Mouse (Mus musculus) kidney, adult 2 months (tissue): ENCODE results near the gene Ptprm. TPM values are rescaled to one million over a fixed set of nuclear protein-coding genes. Genes with fewer than 3 reads are reported as not detected.

Experiments
- DNase-seq: peaks from one replicate; pipeline ENCODE4 v3.0.0; 2021
- H3K27ac ChIP-seq: fragments of 200-500 bp; 2 replicates; pipeline ENCODE4 v1.5.1; 2012; ENCODE audit warnings: low read depth, low read length, control low read depth, inconsistent platforms; ENCODE audit not compliant: insufficient read depth
- H3K27me3 ChIP-seq: fragments of 200-500 bp; replicated peaks from 2 replicates; pipeline ENCODE4 v1.6.1; 2012; ENCODE audit warnings: mild to moderate bottlenecking, moderate library complexity, low read length, inconsistent platforms; ENCODE audit not compliant: control insufficient read depth, insufficient read depth
- H3K36me3 ChIP-seq: fragments of 200-500 bp; 2 replicates; pipeline ENCODE4 v1.6.1; 2012; ENCODE audit warnings: mild to moderate bottlenecking, moderate library complexity, low read length, inconsistent platforms; ENCODE audit not compliant: control insufficient read depth, insufficient read depth
- H3K4me1 ChIP-seq: fragments of 200-500 bp; 2 replicates; pipeline ENCODE4 v1.6.1; 2011; ENCODE audit warnings: low read length; ENCODE audit not compliant: control insufficient read depth, insufficient read depth
- H3K4me3 ChIP-seq: fragments of 200-500 bp; 2 replicates; pipeline ENCODE4 v1.5.1; 2011; ENCODE audit warnings: mild to moderate bottlenecking, low read depth, low read length, control low read depth; ENCODE audit not compliant: insufficient read depth
- CTCF ChIP-seq: fragments of 200-500 bp; conservative IDR thresholded peaks from 2 replicates; pipeline ENCODE4 v1.5.1; 2011; ENCODE audit warnings: low read depth, mild to moderate bottlenecking, control low read depth, low read length, moderate library complexity, mixed read lengths; ENCODE audit not compliant: insufficient read depth, insufficient read length
- POLR2A ChIP-seq: fragments of 200-500 bp; IDR thresholded peaks from one replicate; pipeline ENCODE4 v1.6.1; 2011; ENCODE audit warnings: low read depth, low read length, control low read depth
- WGBS: fragments of 180-500 bp; shearing (Covaris S2); methylation state at CpG from one replicate; pipeline ENCODE4 v1.1.7; 2018; 5-methylcytosine and 5-hydroxymethylcytosine counted together
- polyA plus RNA-seq: library from polyadenylated mRNA; depleted of rRNA; stranded (reverse); fragments of >200 nt; gene quantifications from 2 replicates; pipeline ENCODE4 v1.2.3, GENCODE M21; 2012

The Ptprm gene
- polyA plus RNA-seq, 1 experiment = 9.6 TPM

DNA sequence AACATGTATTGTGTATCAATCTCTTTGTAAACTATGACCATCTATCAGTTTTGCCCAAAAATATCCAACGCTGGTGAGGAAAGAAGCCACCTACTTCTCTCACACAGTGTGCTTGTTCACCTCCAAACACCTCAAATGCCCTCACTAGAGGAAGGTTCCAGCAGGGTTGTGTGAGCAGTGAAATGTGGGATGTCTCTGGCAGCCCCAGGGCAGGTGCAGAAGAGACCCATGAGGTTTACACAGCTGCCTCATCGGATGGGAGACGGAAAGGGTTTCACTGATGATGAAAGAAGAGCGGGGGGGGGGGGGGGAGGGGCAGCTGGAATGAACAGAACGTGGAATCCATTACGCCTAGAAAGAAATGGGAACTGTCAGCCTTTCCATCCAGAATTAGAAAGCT, 98.1 kb downstream of the Ptprm start:
- Histone ChIP-seq H3K27me3 (no peaks in the 10 kb centered on the region), H3K4me3 (no peak overlapping the region), H3K4me1 (no peaks in the 10 kb centered on the region), H3K36me3 (no peaks in the 10 kb centered on the region), H3K27ac (no peak overlapping the region)
- DNase-seq = no peak
- no peak for TF ChIP-seq POLR2A
- no peak for TF ChIP-seq CTCF
- WGBS = 68% methylated on average over 6 of the region's 6 CpGs

DNA sequence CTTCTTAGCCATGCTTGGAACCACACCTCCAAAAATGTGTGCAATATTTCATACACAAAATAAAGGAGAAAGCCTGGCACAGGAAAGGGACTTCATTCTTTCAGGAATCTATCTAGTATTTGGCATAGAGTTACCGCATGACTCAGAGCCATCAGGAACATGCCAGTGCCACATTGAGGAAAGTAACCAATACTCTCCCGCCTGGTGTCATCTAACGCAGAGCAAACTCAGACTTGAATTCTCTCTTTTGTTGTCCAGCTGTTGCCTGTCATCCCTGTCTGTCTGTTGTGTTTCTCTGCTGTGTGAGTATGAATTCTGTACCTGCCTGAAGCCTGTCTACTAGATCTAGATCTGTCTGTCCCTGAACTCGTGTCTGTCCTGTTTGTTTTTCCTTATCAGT, 100.8 kb downstream of the Ptprm start:
- Histone ChIP-seq H3K4me1 (no peaks in the 10 kb centered on the region), H3K27ac (no peak overlapping the region), H3K27me3 (no peaks in the 10 kb centered on the region), H3K4me3 (no peak overlapping the region), H3K36me3 (no peaks in the 10 kb centered on the region)
- no peak for DNase-seq
- 71% methylated on average over 4 of the region's 4 CpGs for WGBS
- TF ChIP-seq POLR2A (no peak), CTCF (no peak)

DNA sequence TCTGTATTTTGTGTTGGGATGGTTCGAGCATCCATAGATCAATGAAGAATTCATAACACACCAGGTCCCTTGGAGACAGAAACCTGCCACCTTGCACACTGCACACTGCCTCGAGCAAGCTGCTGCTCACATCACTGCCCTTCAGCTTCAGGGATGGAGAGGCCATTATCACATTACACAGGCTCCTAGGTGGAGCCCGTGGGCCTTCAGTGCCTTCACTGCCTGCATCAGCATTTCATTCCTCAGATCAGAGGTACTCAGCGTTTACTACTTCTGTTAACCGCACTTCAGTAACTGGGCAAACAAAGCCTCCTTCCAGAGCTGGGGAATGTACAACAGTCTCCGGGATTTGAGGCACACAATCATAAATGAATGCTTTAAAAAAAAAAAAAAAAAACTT, 101.3 kb downstream of the Ptprm start:
- no peak overlapping the region for H3K27ac ChIP-seq

DNA sequence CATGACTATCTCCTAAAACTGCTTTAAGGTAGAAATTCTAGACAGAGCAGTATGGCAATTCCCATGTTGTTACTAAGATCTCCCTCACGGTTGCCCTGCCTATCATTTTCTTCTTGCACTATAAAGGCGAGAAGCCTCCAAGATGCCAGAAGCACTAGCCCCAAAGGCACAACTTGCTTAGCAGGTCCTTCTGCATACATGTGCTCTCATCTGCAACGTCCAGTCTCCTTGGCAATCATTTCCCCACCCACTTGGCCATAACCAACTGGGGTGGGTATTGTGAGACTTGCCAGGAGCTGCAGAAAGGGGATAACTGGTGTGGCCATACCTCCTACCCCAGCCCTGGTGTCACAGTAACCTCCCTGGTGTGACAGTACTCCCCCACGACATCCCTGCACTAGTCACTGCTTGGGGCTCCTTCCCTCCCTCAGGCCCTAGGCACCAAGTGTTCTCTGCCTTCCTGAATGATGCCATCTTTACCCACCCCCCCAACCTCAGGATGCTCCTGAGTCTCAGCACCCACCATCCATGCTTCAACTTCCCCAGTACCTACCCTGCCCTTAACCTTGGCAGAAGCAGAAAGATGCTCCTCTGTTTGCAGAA, 108.9 kb downstream of the Ptprm start:
- no peak for TF ChIP-seq CTCF
- no peak for TF ChIP-seq POLR2A
- DNase-seq = no peak
- WGBS = 59% methylated on average over 4 of the region's 4 CpGs
- Histone ChIP-seq H3K4me1 (no peaks in the 10 kb centered on the region), H3K36me3 (no peaks in the 10 kb centered on the region), H3K27ac (no peak overlapping the region), H3K27me3 (no peaks in the 10 kb centered on the region), H3K4me3 (no peak overlapping the region)

More for the DNA sequence above, 101.3 kb downstream of the Ptprm start:
- 47% methylated on average over 6 of the region's 6 CpGs for WGBS
- H3K36me3 ChIP-seq = no peaks in the 10 kb centered on the region
- no peak for DNase-seq
- no peak for TF ChIP-seq POLR2A
- no peak for TF ChIP-seq CTCF
- H3K4me3 ChIP-seq = no peak overlapping the region
- no peaks in the 10 kb centered on the region for H3K27me3 ChIP-seq
- H3K4me1 ChIP-seq = no peaks in the 10 kb centered on the region

DNA sequence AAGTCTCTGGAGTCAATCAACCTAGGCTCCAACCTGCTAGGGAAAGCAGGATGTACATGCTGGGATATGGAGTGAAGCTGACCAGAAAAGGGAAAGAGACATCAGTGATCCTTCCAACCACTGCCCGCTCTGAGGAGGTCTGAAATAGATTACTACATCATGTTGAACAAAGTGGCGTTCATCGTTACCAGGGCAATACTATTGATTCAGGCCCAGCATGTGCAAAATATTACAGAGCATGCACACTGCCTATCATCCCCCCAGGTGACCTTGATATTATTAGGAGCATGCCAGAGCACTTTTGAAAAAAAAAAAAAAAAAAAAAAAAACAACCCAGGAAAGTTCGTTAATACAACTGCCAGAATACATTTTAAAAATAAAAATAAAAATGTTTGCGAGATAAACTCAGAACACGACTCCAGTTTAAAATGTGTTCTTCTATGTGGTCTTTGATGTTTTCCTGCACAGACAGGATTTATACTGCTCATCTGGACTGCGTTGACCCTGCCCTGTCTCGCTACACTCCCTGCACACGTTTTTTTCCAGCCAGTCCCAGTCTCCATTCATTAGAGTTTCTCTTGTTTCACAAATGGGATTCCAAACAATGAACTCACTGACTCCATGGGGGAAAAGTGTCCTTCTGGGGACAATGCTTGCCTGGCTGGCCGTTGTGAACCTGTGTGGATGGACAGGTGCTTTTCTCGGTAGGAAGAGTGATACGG, 111.3 kb downstream of the Ptprm start:
- Histone ChIP-seq H3K36me3 (no peaks in the 10 kb centered on the region), H3K27me3 (no peaks in the 10 kb centered on the region), H3K4me3 (no peak overlapping the region), H3K4me1 (no peaks in the 10 kb centered on the region), H3K27ac (no peak overlapping the region)
- TF ChIP-seq POLR2A = no peak
- TF ChIP-seq CTCF = no peak
- 44% methylated on average over 12 of the region's 12 CpGs for WGBS
- DNase-seq = no peak

DNA sequence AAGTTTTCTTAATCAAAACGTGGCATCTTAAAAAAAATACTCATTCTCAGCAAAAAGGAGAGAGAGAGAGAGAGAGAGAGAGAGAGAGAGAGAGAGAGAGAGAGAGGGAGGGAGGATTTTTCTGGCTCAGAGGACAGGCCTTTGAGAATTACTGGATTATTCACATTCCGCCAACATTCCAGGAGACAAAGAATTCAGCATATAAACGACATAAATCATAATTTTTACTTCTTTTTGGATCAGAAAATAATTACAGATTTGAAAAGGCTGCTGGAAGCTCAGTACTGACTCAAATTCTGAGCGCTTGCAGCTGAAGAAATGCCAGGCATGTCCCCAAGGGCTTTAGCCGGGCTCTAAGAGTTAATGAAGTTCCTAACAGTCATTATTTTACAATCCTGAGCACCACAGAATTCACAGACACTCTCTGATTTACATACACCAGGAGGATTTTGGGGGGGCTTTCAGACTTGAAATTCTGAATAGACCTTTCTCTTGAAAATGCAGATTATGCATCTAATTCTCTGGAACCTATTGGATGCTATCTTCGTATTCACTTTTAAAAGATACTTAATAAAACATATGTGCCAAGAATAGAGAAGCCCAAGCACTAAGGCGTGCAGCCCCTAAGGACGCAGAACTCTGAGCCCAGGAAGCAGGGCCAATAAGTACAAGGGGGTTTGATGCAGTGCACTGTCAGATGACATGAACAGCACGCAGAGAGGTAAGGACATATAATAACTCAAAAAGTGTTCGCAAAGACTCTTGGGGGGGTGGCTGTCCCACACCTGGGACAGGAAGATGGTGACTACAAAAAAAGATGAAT, 112.1 kb downstream of the Ptprm start:
- Histone ChIP-seq H3K36me3 (no peaks in the 10 kb centered on the region), H3K4me1 (no peaks in the 10 kb centered on the region), H3K4me3 (no peak overlapping the region), H3K27me3 (no peaks in the 10 kb centered on the region), H3K27ac (no peak overlapping the region)
- 57% methylated on average over 10 of the region's 10 CpGs for WGBS
- DNase-seq = peak; percentile 14
- TF ChIP-seq POLR2A = no peak
- TF ChIP-seq CTCF = no peak

DNA sequence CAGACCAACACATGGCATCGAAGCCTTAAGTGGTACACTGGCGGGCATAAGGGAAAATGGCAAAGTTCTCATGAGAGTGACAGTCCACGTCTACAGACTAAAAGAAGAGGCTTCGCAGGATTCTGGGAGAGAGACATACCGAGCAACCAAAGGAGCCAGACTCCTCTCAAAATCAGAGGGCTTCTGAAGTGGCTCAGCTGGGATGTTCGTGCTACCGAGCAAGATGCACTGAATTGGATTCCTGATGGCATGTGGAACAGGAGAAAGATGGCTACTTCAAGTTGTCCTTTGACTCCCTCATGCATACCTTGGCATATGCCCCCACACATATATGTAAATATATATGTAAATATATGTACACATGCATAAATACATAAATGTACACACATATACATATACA, 115.4 kb downstream of the Ptprm start:
- H3K27ac ChIP-seq = no peak overlapping the region
- H3K4me1 ChIP-seq = 0 out of 2 replicates have a peak, but pooled peaks cover under 1% of the 10 kb centered on the region
- H3K36me3 ChIP-seq = no peaks in the 10 kb centered on the region
- no peaks in the 10 kb centered on the region for H3K27me3 ChIP-seq
- H3K4me3 ChIP-seq = no peak overlapping the region
- no peak for DNase-seq
- 100% methylated on average over 7 of the region's 7 CpGs for WGBS
- TF ChIP-seq CTCF (no peak), POLR2A (no peak)
